Mouse (Mus musculus) limb, embryonic 15.5 days (tissue): ENCODE data around the gene Fam129a. TPM values are rescaled to one million over a fixed set of nuclear protein-coding genes. Genes with fewer than 3 reads are reported as not detected.
A peak's percentile ranks its signal among the peaks of the same experiment; 100 is the strongest.
"Not testable (repeated sequence)": the region's sequence is repeated elsewhere in the genome, so short reads cannot be mapped to it uniquely, and the experiment has no call there.

ENCODE experiments used
- ATAC-seq: fragments of 200-750 bp; cut with Nextera tagmentation; 2 replicates; pipeline ENCODE4 v1.8.0; 2017; ENCODE audit warnings: low read depth, moderate TSS enrichment; ENCODE audit not compliant: insufficient number of reproducible peaks, low FRiP score, low TSS enrichment
- H3K27ac ChIP-seq: fragments of 300-500 bp; sonication (generic); 2 replicates; pipeline ENCODE4 v1.5.1; 2015; ENCODE audit warnings: moderate library complexity, mild to moderate bottlenecking, inconsistent platforms
- H3K27me3 ChIP-seq: fragments of 300-500 bp; sonication (generic); 2 replicates; pipeline ENCODE4 v1.6.1; 2015; ENCODE audit warnings: inconsistent platforms
- H3K36me3 ChIP-seq: fragments of 300-500 bp; sonication (generic); 2 replicates; pipeline ENCODE4 v1.6.1; 2015; ENCODE audit warnings: inconsistent platforms
- H3K4me1 ChIP-seq: fragments of 300-500 bp; sonication (generic); 2 replicates; pipeline ENCODE4 v1.6.1; 2015; ENCODE audit warnings: inconsistent platforms
- H3K4me2 ChIP-seq: fragments of 300-500 bp; sonication (generic); 2 replicates; pipeline ENCODE4 v1.6.1; 2015; ENCODE audit warnings: mild to moderate bottlenecking, inconsistent platforms
- H3K4me3 ChIP-seq: fragments of 300-500 bp; sonication (generic); 2 replicates; pipeline ENCODE4 v1.5.1; 2015; ENCODE audit warnings: mild to moderate bottlenecking, inconsistent platforms
- H3K9ac ChIP-seq: fragments of 300-500 bp; sonication (generic); 2 replicates; pipeline ENCODE4 v1.6.1; 2015; ENCODE audit warnings: inconsistent platforms
- H3K9me3 ChIP-seq: fragments of 300-500 bp; sonication (generic); 2 replicates; pipeline ENCODE4 v1.6.1; 2016; ENCODE audit warnings: inconsistent platforms
- WGBS: fragments of 180-500 bp; shearing (Covaris S2); methylation state at CpG from one replicate; pipeline ENCODE4 v1.1.7; 2015; 5-methylcytosine and 5-hydroxymethylcytosine counted together
- polyA plus RNA-seq: library from polyadenylated mRNA; unstranded; fragments of >200 nt; fragmentation: Nextera tagmentation; extraction: Ambion mirVana; gene quantifications from 2 replicates; pipeline ENCODE4 v1.2.1, GENCODE M21; 2015

Fam129a gene
- polyA plus RNA-seq, 1 experiment from 2014 or later = 24.2 TPM

DNA sequence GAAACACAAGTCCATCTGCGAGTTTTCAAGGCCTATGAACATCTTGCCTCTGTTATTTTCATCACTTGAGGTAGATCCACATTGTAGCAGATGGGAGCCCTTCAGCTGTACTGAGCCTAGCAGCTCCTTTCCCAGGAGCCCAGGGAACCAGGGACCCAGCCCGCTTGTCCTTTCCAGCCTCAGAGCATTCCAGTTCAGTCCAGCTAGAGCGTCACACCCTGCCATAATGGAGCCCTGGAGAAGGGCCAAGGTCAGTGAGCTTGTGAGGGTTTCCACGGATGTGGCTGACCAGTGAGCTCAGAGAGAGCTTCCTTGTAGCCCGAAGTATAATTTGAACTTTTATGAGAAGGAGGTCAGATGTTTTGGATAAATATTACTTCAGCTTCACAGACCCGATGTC lies 121.9 kb downstream of the Fam129a start:
- not testable (repeated sequence) for H3K9me3 ChIP-seq, H3K9ac ChIP-seq, H3K27me3 ChIP-seq, H3K36me3 ChIP-seq, H3K4me3 ChIP-seq, H3K4me2 ChIP-seq
- Histone ChIP-seq H3K4me1 (peaks cover 32% of the 10 kb centered on the region), H3K27ac (peak overlapping the region; percentile 57; the same call in 1 of the 2 replicates)
- 37% methylated on average over 6 of the region's 6 CpGs for WGBS
- 0 out of 2 replicates have a peak, but pooled peaks have one; percentile 58 for ATAC-seq

DNA sequence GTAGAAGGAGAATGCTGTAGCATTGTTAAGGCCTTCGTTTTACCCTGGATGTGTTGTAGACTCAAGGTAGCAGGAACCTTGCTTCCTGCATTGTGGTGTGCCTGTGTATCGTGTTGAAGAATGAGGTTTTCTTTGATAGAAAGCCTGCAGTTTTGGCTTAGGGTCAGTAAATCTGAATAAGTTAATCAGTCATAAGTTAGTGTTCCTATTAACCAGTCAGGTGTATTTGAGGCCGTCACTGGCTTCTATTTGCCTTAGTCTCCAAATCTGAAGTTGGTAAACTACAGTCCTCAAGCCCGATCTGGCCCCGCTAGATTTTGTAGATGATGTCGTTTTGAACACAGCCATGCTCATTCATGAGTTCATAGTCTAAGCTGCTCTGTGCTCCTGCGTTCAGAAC lies 125.8 kb downstream of the Fam129a start:
- WGBS = 85% methylated on average over 7 of the region's 7 CpGs
- ATAC-seq = no peak
- Histone ChIP-seq H3K4me2 (no peak overlapping the region), H3K4me1 (peaks cover 31% of the 10 kb centered on the region), H3K27ac (no peak overlapping the region), H3K9me3 (no peaks in the 10 kb centered on the region), H3K4me3 (no peak overlapping the region), H3K27me3 (no peaks in the 10 kb centered on the region), H3K9ac (no peak overlapping the region), H3K36me3 (no peaks in the 10 kb centered on the region)

DNA sequence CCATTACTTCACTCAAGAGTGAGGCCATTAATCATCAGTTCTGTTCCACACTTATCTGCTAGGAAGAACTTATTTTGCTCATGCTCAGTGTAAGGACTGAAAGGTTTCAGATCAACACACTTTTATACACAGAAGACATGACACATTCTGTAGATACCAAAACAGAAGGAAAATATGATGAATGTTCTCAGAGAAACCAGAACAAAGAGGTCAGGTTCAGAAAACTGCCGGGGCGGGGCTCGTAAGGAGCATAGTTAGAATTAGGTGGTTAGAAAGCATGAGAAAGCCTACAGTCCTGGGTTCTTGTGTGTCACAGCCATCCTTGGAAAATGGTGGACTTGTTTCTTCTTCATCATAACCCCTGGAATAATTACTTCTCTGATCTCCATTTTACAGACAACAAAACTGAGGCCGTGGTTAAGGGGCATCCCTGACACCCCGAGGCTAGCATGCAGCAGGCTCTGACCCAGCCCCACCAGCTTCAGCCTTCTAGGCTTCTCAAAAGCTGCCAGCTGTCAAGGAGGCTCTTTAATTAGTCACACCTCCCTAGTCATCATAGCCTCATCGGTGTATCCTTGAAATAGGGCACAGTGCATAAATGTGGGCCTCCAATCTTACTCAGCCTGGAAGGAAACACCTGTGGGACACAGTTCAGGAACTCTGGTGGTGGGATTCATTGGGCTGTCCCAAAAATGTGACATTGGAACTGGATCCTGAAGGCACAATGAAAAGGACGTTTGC lies 127.1 kb downstream of the Fam129a start:
- H3K27me3 ChIP-seq = no peaks in the 10 kb centered on the region
- H3K9me3 ChIP-seq = no peaks in the 10 kb centered on the region
- no peak overlapping the region for H3K27ac ChIP-seq
- ATAC-seq = no peak
- peaks cover 19% of the 10 kb centered on the region for H3K4me1 ChIP-seq
- no peak overlapping the region for H3K9ac ChIP-seq
- no peak overlapping the region for H3K4me2 ChIP-seq
- no peaks in the 10 kb centered on the region for H3K36me3 ChIP-seq
- H3K4me3 ChIP-seq = no peak overlapping the region
- 71% methylated on average over 7 of the region's 7 CpGs for WGBS

DNA sequence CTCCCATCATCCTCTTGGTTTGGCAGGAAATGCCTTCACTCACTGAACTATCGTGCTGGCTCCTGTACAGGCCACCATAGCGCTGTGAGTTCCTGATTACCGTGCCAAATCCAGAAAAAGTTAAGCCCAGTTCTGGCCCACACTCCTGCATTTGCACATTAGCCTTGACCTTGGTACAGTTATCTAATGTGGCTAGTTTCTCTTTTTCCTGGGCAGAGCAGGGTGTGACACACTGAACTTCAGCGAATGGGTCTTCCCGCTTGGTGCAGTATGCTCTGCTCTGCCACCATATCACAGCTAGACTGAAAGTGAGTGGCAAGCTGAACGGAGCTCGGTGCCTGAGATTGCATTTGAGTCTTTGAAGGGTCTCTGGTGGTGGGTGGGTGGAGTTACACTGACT lies 128.4 kb downstream of the Fam129a start:
- Histone ChIP-seq H3K4me3 (no peak overlapping the region), H3K36me3 (no peaks in the 10 kb centered on the region), H3K27ac (no peak overlapping the region), H3K4me2 (no peak overlapping the region), H3K9ac (no peak overlapping the region), H3K4me1 (peaks cover 16% of the 10 kb centered on the region), H3K27me3 (no peaks in the 10 kb centered on the region), H3K9me3 (no peaks in the 10 kb centered on the region)
- 54% methylated on average over 7 of the region's 7 CpGs for WGBS
- 0 out of 2 replicates have a peak, but pooled peaks have one; percentile 17 for ATAC-seq

DNA sequence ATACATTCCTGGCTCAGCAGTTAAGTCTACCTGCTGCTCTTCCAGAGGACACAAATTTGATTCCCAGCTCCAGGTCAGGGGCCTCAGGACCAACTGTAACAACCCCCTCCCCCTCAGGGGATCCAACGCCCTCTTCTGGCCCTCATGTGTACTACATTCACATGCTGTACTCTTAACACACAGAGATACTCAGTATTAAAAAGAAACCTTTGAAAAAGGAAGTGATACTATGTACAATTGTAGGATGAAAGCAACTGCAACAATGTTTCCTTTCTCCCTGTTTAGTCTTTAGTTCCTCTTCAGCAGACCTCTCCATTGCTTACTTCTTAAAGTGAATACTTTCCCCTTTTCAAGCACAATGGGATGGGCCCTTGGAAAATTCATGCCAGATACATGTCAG lies 131.8 kb downstream of the Fam129a start:
- Histone ChIP-seq H3K4me2 (no peak overlapping the region), H3K27ac (no peak overlapping the region), H3K9ac (no peak overlapping the region), H3K36me3 (no peaks in the 10 kb centered on the region), H3K9me3 (no peaks in the 10 kb centered on the region), H3K4me3 (no peak overlapping the region), H3K27me3 (no peaks in the 10 kb centered on the region), H3K4me1 (peaks cover 19% of the 10 kb centered on the region)
- WGBS = 41% methylated on average over 1 of the region's 1 CpGs
- no peak for ATAC-seq

DNA sequence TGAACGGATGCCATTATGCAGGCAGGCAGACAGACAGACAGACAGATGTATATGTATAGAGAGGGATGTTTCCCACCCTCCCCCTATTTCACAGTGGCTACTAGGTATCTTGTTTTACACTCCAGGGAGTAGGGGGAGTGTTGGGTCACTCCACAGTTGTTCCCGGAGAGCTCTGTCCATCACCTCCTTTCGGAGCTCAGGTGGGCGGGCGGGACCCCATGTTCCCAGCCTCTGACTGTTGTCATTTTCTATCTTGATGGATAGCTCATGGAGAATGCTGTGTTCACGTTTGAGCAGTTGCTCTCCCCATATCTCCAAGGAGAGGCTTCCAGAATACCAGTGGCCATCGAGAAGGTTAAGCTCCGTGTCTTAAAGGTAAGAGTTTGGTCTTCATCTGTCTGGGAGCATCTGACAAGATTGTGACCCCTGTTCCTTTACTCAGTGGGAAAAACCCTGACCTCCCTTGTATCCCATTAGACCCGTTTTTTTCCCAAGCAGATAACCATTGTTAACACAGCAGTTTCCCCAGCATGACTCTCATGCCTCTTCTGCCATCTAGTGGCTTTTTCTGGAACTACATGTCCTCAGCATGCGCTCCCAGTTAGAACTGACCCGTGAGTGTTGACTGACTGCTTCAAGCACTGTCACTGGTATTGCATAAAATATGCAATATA lies 134.9 kb downstream of the Fam129a start:
- Histone ChIP-seq H3K9me3 (no peaks in the 10 kb centered on the region), H3K36me3 (no peaks in the 10 kb centered on the region), H3K4me1 (0 out of 2 replicates have a peak, but pooled peaks cover 16% of the 10 kb centered on the region), H3K9ac (no peak overlapping the region), H3K27ac (no peak overlapping the region), H3K4me2 (no peak overlapping the region), H3K27me3 (no peaks in the 10 kb centered on the region), H3K4me3 (no peak overlapping the region)
- 34% methylated on average over 11 of the region's 11 CpGs for WGBS
- ATAC-seq = no peak

DNA sequence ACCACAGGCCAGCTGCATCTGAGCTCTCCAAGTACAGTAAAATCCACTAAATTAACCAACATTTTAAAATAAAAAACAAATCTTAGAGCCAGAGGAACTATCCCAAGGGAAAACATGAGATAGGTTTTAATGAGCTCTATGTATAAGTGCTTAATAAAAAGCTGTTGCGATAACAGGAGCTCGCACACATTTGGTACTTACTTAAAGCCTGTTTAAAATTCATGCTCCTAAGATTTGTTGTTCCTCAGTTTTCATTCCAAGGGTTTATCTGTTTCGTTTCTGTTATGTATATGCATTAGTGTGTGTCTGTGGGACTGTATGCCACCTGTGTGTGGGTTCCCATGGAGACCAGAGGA lies 135.4 kb downstream of the Fam129a start:
- 0 out of 2 replicates have a peak, but pooled peaks cover 16% of the 10 kb centered on the region for H3K4me1 ChIP-seq
- H3K36me3 ChIP-seq = no peaks in the 10 kb centered on the region
- H3K9me3 ChIP-seq = no peaks in the 10 kb centered on the region
- no peak overlapping the region for H3K27ac ChIP-seq
- WGBS = 76% methylated on average over 3 of the region's 3 CpGs
- H3K4me2 ChIP-seq = no peak overlapping the region
- no peaks in the 10 kb centered on the region for H3K27me3 ChIP-seq
- no peak for ATAC-seq
- no peak overlapping the region for H3K4me3 ChIP-seq
- H3K9ac ChIP-seq = no peak overlapping the region

DNA sequence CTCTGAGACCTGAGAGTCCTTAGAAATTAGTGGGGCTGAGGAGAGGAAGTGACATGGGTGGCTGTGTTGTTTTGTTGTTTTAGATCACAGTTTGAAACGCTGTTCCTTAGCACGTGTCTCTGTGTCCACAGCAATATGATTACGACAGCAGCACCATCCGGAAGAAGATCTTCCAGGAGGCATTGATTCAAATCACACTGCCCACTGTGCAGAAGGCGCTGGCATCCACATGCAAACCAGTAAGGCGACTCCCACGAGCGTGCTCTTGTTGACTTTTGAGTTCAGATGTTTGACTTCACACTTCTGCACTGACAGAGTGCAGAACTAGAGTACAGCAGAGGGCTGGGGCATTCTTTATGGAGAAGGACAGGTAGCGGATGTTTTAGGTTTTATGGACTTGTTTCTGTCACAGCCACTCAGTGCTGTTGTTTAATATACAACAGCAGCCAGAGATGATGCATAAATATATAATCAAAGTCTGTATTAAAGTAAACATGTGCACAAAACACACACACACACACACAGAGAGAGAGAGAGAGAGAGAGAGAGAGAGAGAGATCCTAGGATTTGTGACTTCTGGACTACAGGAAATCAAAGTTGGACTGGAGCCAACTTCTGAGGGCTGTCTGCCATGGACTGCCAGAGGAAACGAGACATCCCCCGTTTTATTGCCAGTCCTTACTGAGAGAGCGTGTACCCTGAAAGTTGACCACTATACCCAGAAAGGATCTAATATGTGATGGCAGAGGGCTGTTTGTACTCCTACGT lies 138.2 kb downstream of the Fam129a start:
- 41% methylated on average over 13 of the region's 13 CpGs for WGBS
- Histone ChIP-seq H3K9me3 (no peaks in the 10 kb centered on the region), H3K9ac (no peak overlapping the region), H3K27me3 (no peaks in the 10 kb centered on the region), H3K4me1 (0 out of 2 replicates have a peak, but pooled peaks cover 16% of the 10 kb centered on the region), H3K4me2 (no peak overlapping the region), H3K4me3 (no peak overlapping the region), H3K36me3 (no peaks in the 10 kb centered on the region), H3K27ac (0 out of 2 replicates have a peak overlapping the region, but pooled peaks have one; percentile 51)
- ATAC-seq = no peak

DNA sequence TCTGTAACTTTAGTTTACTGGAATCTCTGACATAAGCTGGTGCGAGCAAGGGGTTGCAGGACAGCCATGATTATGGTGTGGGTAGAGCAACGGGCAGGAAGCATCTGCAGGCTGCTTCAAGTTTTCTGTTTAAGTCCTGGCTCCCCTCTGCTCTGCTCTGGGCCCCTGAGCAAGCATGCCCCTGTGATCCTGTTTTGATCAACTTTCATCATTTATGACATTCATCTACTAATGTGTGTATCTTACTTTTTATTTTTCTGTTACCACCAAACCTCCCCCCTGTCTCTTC lies 138.7 kb downstream of the Fam129a start:
- Histone ChIP-seq H3K27me3 (no peaks in the 10 kb centered on the region), H3K27ac (0 out of 2 replicates have a peak overlapping the region, but pooled peaks have one; percentile 51), H3K4me3 (no peak overlapping the region), H3K4me1 (0 out of 2 replicates have a peak, but pooled peaks cover 16% of the 10 kb centered on the region), H3K9me3 (no peaks in the 10 kb centered on the region), H3K36me3 (no peaks in the 10 kb centered on the region), H3K4me2 (no peak overlapping the region), H3K9ac (no peak overlapping the region)
- ATAC-seq = no peak
- WGBS = 26% methylated on average over 2 of the region's 2 CpGs

DNA sequence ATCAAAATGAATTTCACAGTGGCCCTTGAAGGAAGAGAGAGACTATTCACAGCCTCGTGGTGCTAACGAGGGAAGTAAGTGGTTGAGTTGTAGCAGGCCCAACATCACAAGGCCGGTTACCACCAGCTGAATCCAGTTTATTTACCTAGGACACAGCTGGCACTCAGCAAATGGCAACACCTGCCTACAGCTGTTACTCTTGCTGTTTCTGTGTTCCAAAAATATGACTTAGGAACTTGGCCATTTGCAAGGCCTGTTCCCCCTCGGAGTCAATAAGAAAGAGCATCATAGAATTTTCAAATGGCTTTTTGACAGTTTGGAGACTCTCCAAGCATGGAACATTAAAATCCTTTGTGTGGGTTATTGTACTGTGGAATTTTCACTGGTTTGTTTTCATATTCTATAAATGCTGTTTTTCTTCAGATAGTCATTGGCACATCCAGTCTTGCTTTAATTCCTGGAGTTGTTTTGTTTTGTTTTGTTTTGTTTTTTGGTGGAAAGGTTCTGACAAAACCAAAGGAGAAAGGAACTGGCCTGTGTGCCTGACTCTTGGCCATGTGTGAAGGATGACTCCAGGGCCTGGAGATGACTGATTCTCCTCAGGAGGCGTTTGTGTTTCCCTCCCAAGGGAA lies 139.6 kb downstream of the Fam129a start:
- Histone ChIP-seq H3K4me1 (0 out of 2 replicates have a peak, but pooled peaks cover 16% of the 10 kb centered on the region), H3K9ac (no peak overlapping the region), H3K27me3 (no peaks in the 10 kb centered on the region), H3K27ac (no peak overlapping the region), H3K36me3 (no peaks in the 10 kb centered on the region), H3K9me3 (no peaks in the 10 kb centered on the region), H3K4me3 (no peak overlapping the region), H3K4me2 (no peak overlapping the region)
- WGBS = 39% methylated on average over 5 of the region's 5 CpGs
- no peak for ATAC-seq

DNA sequence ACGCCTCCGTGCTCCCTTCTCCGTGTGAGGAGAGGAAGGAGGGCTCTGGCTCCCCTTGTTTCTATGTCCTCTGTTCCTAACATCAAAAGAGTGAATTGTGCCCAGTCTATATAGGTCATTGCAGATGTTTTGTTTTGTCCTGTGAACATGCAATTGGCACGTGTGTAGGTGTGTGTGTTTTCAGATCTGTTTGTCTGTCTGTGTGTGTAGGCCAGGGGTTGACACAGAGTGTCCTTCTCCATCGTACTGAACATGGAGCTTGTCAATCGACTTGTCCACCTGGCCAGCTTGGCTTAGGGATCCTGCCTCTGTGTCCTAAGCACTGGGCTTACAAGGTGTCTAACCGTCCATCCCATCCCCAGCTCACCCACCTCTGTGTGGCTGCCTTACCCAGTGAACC lies 140.1 kb downstream of the Fam129a start:
- WGBS = 69% methylated on average over 7 of the region's 7 CpGs
- no peak overlapping the region for H3K4me2 ChIP-seq
- 0 out of 2 replicates have a peak, but pooled peaks cover 13% of the 10 kb centered on the region for H3K4me1 ChIP-seq
- ATAC-seq = no peak
- no peaks in the 10 kb centered on the region for H3K27me3 ChIP-seq
- H3K9me3 ChIP-seq = no peaks in the 10 kb centered on the region
- H3K27ac ChIP-seq = no peak overlapping the region
- no peaks in the 10 kb centered on the region for H3K36me3 ChIP-seq
- H3K9ac ChIP-seq = no peak overlapping the region
- no peak overlapping the region for H3K4me3 ChIP-seq
